Mouse (Mus musculus) forebrain, embryonic 13.5 days (tissue): ENCODE results near the gene Stn1. TPM values are rescaled to one million over a fixed set of nuclear protein-coding genes. Genes with fewer than 3 reads are reported as not detected.
"Not testable (repeated sequence)": the region's sequence is repeated elsewhere in the genome, so short reads cannot be mapped to it uniquely, and the experiment has no call there.

Experiments
- ATAC-seq: fragments of 200-750 bp; cut with Nextera tagmentation; 2 replicates; pipeline ENCODE4 v1.8.0; 2017
- H3K27ac ChIP-seq: fragments of 300-500 bp; sonication (generic); 2 replicates; pipeline ENCODE4 v1.5.1; 2015; ENCODE audit warnings: inconsistent platforms, mild to moderate bottlenecking, moderate library complexity
- H3K27me3 ChIP-seq: fragments of 300-500 bp; sonication (generic); 2 replicates; pipeline ENCODE4 v1.6.1; 2015; ENCODE audit warnings: mild to moderate bottlenecking, inconsistent platforms
- H3K36me3 ChIP-seq: fragments of 300-500 bp; sonication (generic); 2 replicates; pipeline ENCODE4 v1.6.1; 2015; ENCODE audit warnings: mild to moderate bottlenecking, inconsistent platforms; ENCODE audit not compliant: poor library complexity, severe bottlenecking
- H3K4me1 ChIP-seq: fragments of 300-500 bp; sonication (generic); 2 replicates; pipeline ENCODE4 v1.6.1; 2015; ENCODE audit warnings: inconsistent platforms
- H3K4me2 ChIP-seq: fragments of 300-500 bp; sonication (generic); 2 replicates; pipeline ENCODE4 v1.6.1; 2015; ENCODE audit warnings: inconsistent platforms, mild to moderate bottlenecking, moderate library complexity
- H3K4me3 ChIP-seq: fragments of 300-500 bp; sonication (generic); 2 replicates; pipeline ENCODE4 v1.5.1; 2015; ENCODE audit warnings: mild to moderate bottlenecking, inconsistent platforms
- H3K9ac ChIP-seq: fragments of 300-500 bp; sonication (generic); 2 replicates; pipeline ENCODE4 v1.6.1; 2015; ENCODE audit warnings: mild to moderate bottlenecking, inconsistent platforms
- H3K9me3 ChIP-seq: fragments of 300-500 bp; sonication (generic); replicated peaks from 2 replicates; pipeline ENCODE4 v1.6.1; 2016; ENCODE audit warnings: inconsistent platforms
- WGBS: fragments of 180-500 bp; shearing (Covaris S2); methylation state at CpG from one replicate; pipeline ENCODE4 v1.1.7; 2015; 5-methylcytosine and 5-hydroxymethylcytosine counted together
- polyA plus RNA-seq: library from polyadenylated mRNA; unstranded; fragments of >200 nt; fragmentation: Nextera tagmentation; extraction: Ambion mirVana; gene quantifications from 2 replicates; pipeline ENCODE4 v1.2.1, GENCODE M21; 2015

Gene Stn1
- polyA plus RNA-seq = 39.0 and 42.2 TPM in 2 replicates

GRCm38 (mm10) chr19:47537300-47537792 is at the start of gene Stn1:
TSS of gene Stn1 (minus strand) at chr19:47537507.
- peaks cover 16% of the 10 kb centered on the region for H3K4me1 ChIP-seq
- peak within 1 kb of the TSS; percentile 54 for H3K4me3 ChIP-seq
- H3K9ac ChIP-seq = peak within 1 kb of the TSS; percentile 69
- peak; percentile 50; the same call in 1 of the 2 replicates for ATAC-seq
- no peaks in the 10 kb centered on the region for H3K27me3 ChIP-seq
- peaks cover 18% of the 10 kb centered on the region for H3K36me3 ChIP-seq
- WGBS = 6% methylated on average over 10 of the region's 10 CpGs
- H3K4me2 ChIP-seq = peak within 1 kb of the TSS; percentile 71
- peak within 1 kb of the TSS; percentile 52 for H3K27ac ChIP-seq
- H3K9me3 ChIP-seq = no peaks in the 10 kb centered on the region

- no peaks in the 10 kb centered on the region for H3K27me3 ChIP-seq
- no peaks in the 10 kb centered on the region for H3K9me3 ChIP-seq
- H3K27ac ChIP-seq = no peak overlapping the region
- WGBS = 97% methylated on average over 1 of the region's 1 CpGs
- no peaks in the 10 kb centered on the region for H3K36me3 ChIP-seq
- no peak overlapping the region for H3K4me2 ChIP-seq
- no peak overlapping the region for H3K9ac ChIP-seq
- H3K4me3 ChIP-seq = no peak overlapping the region
- H3K4me1 ChIP-seq = peaks cover 17% of the 10 kb centered on the region
- no peak for ATAC-seq
Observed at GRCm38 (mm10) chr19:47587009-47587408, 49.7 kb upstream of the Stn1 start.

GRCm38 (mm10) chr19:47585772-47586171 is 48.5 kb upstream of the Stn1 start:
- WGBS = 67% methylated on average over 1 of the region's 1 CpGs
- ATAC-seq = no peak
- no peaks in the 10 kb centered on the region for H3K27me3 ChIP-seq
- H3K36me3 ChIP-seq = no peaks in the 10 kb centered on the region
- no peaks in the 10 kb centered on the region for H3K9me3 ChIP-seq
- no peak overlapping the region for H3K9ac ChIP-seq
- no peak overlapping the region for H3K4me3 ChIP-seq
- no peak overlapping the region for H3K4me2 ChIP-seq
- no peak overlapping the region for H3K27ac ChIP-seq
- peaks cover 29% of the 10 kb centered on the region for H3K4me1 ChIP-seq

- ATAC-seq = peak; percentile 75
- WGBS = under 1% methylated on average over 86 of the region's 96 CpGs
Observed at GRCm38 (mm10) chr19:47579788-47580631, 42.7 kb upstream of the Stn1 start.

GRCm38 (mm10) chr19:47579225-47579787 is 42.0 kb upstream of the Stn1 start, which contains the start of gene Slk:
TSS of gene Slk (plus strand) at chr19:47579678.
- ATAC-seq = peak; percentile 93
- Histone ChIP-seq H3K4me1 (peaks cover 29% of the 10 kb centered on the region), H3K27ac (peak within 1 kb of the TSS; percentile 93), H3K9me3 (no peaks in the 10 kb centered on the region), H3K4me2 (peak within 1 kb of the TSS; percentile 93), H3K4me3 (peak within 1 kb of the TSS; percentile 81), H3K9ac (peak within 1 kb of the TSS; percentile 92), H3K36me3 (no peaks in the 10 kb centered on the region), H3K27me3 (no peaks in the 10 kb centered on the region)
- under 1% methylated on average over 61 of the region's 83 CpGs for WGBS

More at GRCm38 (mm10) chr19:47579788-47580631, 42.7 kb upstream of the Stn1 start:
- no peaks in the 10 kb centered on the region for H3K36me3 ChIP-seq
- no peaks in the 10 kb centered on the region for H3K9me3 ChIP-seq
- peaks cover 29% of the 10 kb centered on the region for H3K4me1 ChIP-seq
- H3K27ac ChIP-seq = peak overlapping the region; percentile 93
- no peaks in the 10 kb centered on the region for H3K27me3 ChIP-seq
- H3K4me3 ChIP-seq = peak overlapping the region; percentile 81
- H3K9ac ChIP-seq = peak overlapping the region; percentile 92
- H3K4me2 ChIP-seq = peak overlapping the region; percentile 93

GRCm38 (mm10) chr19:47578581-47579224 is 41.4 kb upstream of the Stn1 start:
- H3K4me3 ChIP-seq = peak overlapping the region; percentile 81
- no peaks in the 10 kb centered on the region for H3K36me3 ChIP-seq
- peak overlapping the region; percentile 93 for H3K4me2 ChIP-seq
- peak overlapping the region; percentile 92 for H3K9ac ChIP-seq
- no peaks in the 10 kb centered on the region for H3K27me3 ChIP-seq
- H3K27ac ChIP-seq = peak overlapping the region; percentile 93
- no peaks in the 10 kb centered on the region for H3K9me3 ChIP-seq
- peak; percentile 14; the same call in 1 of the 2 replicates for ATAC-seq
- WGBS = 18% methylated on average over 13 of the region's 13 CpGs
- peaks cover 29% of the 10 kb centered on the region for H3K4me1 ChIP-seq

GRCm38 (mm10) chr19:47573718-47574117 is 36.4 kb upstream of the Stn1 start:
- Histone ChIP-seq H3K27me3 (peaks cover 4% of the 10 kb centered on the region; the same call in 1 of the 2 replicates), H3K27ac (no peak overlapping the region), H3K36me3 (no peaks in the 10 kb centered on the region), H3K4me1 (peaks cover 3% of the 10 kb centered on the region; the same call in 1 of the 2 replicates), H3K9ac (no peak overlapping the region), H3K4me3 (no peak overlapping the region), H3K9me3 (no peaks in the 10 kb centered on the region), H3K4me2 (no peak overlapping the region)
- 84% methylated on average over 3 of the region's 3 CpGs for WGBS
- ATAC-seq = no peak

- H3K27me3 ChIP-seq, H3K9ac ChIP-seq, H3K4me1 ChIP-seq, ATAC-seq, H3K9me3 ChIP-seq, H3K4me3 ChIP-seq, H3K36me3 ChIP-seq, H3K27ac ChIP-seq, H3K4me2 ChIP-seq: not testable (repeated sequence)
- WGBS = 67% methylated on average over 4 of the region's 4 CpGs
Observed at GRCm38 (mm10) chr19:47571981-47572380, 34.7 kb upstream of the Stn1 start.

- peaks cover 6% of the 10 kb centered on the region; the same call in 1 of the 2 replicates for H3K27me3 ChIP-seq
- ATAC-seq = no peak
- no peak overlapping the region for H3K9ac ChIP-seq
- no peak overlapping the region for H3K4me2 ChIP-seq
- H3K9me3 ChIP-seq = no peaks in the 10 kb centered on the region
- no peaks in the 10 kb centered on the region for H3K36me3 ChIP-seq
- no peak overlapping the region for H3K4me3 ChIP-seq
- H3K27ac ChIP-seq = no peak overlapping the region
- WGBS = 92% methylated on average over 5 of the region's 5 CpGs
- H3K4me1 ChIP-seq = no peaks in the 10 kb centered on the region
Observed at GRCm38 (mm10) chr19:47570042-47570441, 32.7 kb upstream of the Stn1 start.

GRCm38 (mm10) chr19:47565994-47566393 is 28.7 kb upstream of the Stn1 start:
- Histone ChIP-seq H3K4me2 (no peak overlapping the region), H3K4me3 (no peak overlapping the region), H3K27me3 (peaks cover 6% of the 10 kb centered on the region; the same call in 1 of the 2 replicates), H3K4me1 (no peaks in the 10 kb centered on the region), H3K36me3 (no peaks in the 10 kb centered on the region), H3K27ac (no peak overlapping the region), H3K9me3 (no peaks in the 10 kb centered on the region), H3K9ac (no peak overlapping the region)
- ATAC-seq = no peak
- WGBS = 74% methylated on average over 8 of the region's 8 CpGs

- Histone ChIP-seq H3K9me3 (no peaks in the 10 kb centered on the region), H3K4me3 (no peak overlapping the region), H3K27ac (no peak overlapping the region), H3K27me3 (peaks cover 6% of the 10 kb centered on the region; the same call in 1 of the 2 replicates), H3K4me2 (no peak overlapping the region), H3K36me3 (no peaks in the 10 kb centered on the region), H3K4me1 (no peaks in the 10 kb centered on the region), H3K9ac (no peak overlapping the region)
- no peak for ATAC-seq
- 21% methylated on average over 17 of the region's 17 CpGs for WGBS
Observed at GRCm38 (mm10) chr19:47565031-47565654, 27.8 kb upstream of the Stn1 start.
